Mouse (Mus musculus) embryonic facial prominence, embryonic 15.5 days (tissue): ENCODE data around the gene Sar1b. TPM values are rescaled to one million over a fixed set of nuclear protein-coding genes. Genes with fewer than 3 reads are reported as not detected.
"Not testable (repeated sequence)": the region's sequence is repeated elsewhere in the genome, so short reads cannot be mapped to it uniquely, and the experiment has no call there.

ENCODE experiments used
- ATAC-seq: fragments of 200-750 bp; cut with Nextera tagmentation; 2 replicates; pipeline ENCODE4 v1.8.0; 2017; ENCODE audit warnings: low read depth, moderate TSS enrichment; ENCODE audit not compliant: insufficient number of reproducible peaks, low FRiP score, low TSS enrichment
- H3K27ac ChIP-seq: fragments of 300-500 bp; sonication (generic); replicated peaks from 2 replicates; pipeline ENCODE4 v1.5.1; 2015; ENCODE audit warnings: mild to moderate bottlenecking, inconsistent platforms
- H3K27me3 ChIP-seq: fragments of 300-500 bp; sonication (generic); 2 replicates; pipeline ENCODE4 v1.6.1; 2015; ENCODE audit warnings: inconsistent platforms
- H3K36me3 ChIP-seq: fragments of 300-500 bp; sonication (generic); 2 replicates; pipeline ENCODE4 v1.6.1; 2015; ENCODE audit warnings: mild to moderate bottlenecking, inconsistent platforms
- H3K4me1 ChIP-seq: fragments of 300-500 bp; sonication (generic); 2 replicates; pipeline ENCODE4 v1.6.1; 2015; ENCODE audit warnings: inconsistent platforms
- H3K4me2 ChIP-seq: fragments of 300-500 bp; sonication (generic); replicated peaks from 2 replicates; pipeline ENCODE4 v1.6.1; 2015; ENCODE audit warnings: mild to moderate bottlenecking, inconsistent platforms
- H3K4me3 ChIP-seq: fragments of 300-500 bp; sonication (generic); replicated peaks from 2 replicates; pipeline ENCODE4 v1.5.1; 2015; ENCODE audit warnings: mild to moderate bottlenecking, inconsistent platforms
- H3K9ac ChIP-seq: fragments of 300-500 bp; sonication (generic); 2 replicates; pipeline ENCODE4 v1.6.1; 2015; ENCODE audit warnings: inconsistent platforms
- H3K9me3 ChIP-seq: fragments of 300-500 bp; sonication (generic); replicated peaks from 2 replicates; pipeline ENCODE4 v1.6.1; 2016; ENCODE audit warnings: inconsistent platforms
- WGBS: fragments of 180-500 bp; shearing (Covaris S2); methylation state at CpG from one replicate; pipeline ENCODE4 v1.1.7; 2015; 5-methylcytosine and 5-hydroxymethylcytosine counted together
- polyA plus RNA-seq: library from polyadenylated mRNA; unstranded; fragments of >200 nt; fragmentation: Nextera tagmentation; extraction: Ambion mirVana; gene quantifications from 2 replicates; pipeline ENCODE4 v1.2.1, GENCODE M21; 2015

The Sar1b gene
- polyA plus RNA-seq, 1 experiment from 2014 or later: 116 TPM

- Histone ChIP-seq H3K4me1 (no peaks in the 10 kb centered on the region), H3K9ac (no peak overlapping the region), H3K27me3 (no peaks in the 10 kb centered on the region), H3K4me3 (no peak overlapping the region), H3K4me2 (no peak overlapping the region), H3K27ac (no peak overlapping the region), H3K36me3 (peaks cover 50% of the 10 kb centered on the region), H3K9me3 (0 out of 2 replicates have a peak, but pooled peaks cover 2% of the 10 kb centered on the region)
- WGBS: 89% methylated on average over 9 of the region's 9 CpGs
- no peak for ATAC-seq
Measured at GRCm38 (mm10) chr11:51780773-51781267, 17.3 kb downstream of the Sar1b start.

- no peak overlapping the region for H3K9ac ChIP-seq
- peaks cover 58% of the 10 kb centered on the region for H3K36me3 ChIP-seq
- no peak overlapping the region for H3K27ac ChIP-seq
- no peak overlapping the region for H3K4me3 ChIP-seq
- ATAC-seq: no peak
- 87% methylated on average over 6 of the region's 6 CpGs for WGBS
- H3K9me3 ChIP-seq: 0 out of 2 replicates have a peak, but pooled peaks cover 2% of the 10 kb centered on the region
- H3K4me2 ChIP-seq: no peak overlapping the region
- H3K4me1 ChIP-seq: no peaks in the 10 kb centered on the region
- H3K27me3 ChIP-seq: no peaks in the 10 kb centered on the region
Measured at GRCm38 (mm10) chr11:51782721-51783120, 19.2 kb downstream of the Sar1b start.

- Histone ChIP-seq H3K27ac (no peak overlapping the region), H3K9me3 (0 out of 2 replicates have a peak, but pooled peaks cover 2% of the 10 kb centered on the region), H3K27me3 (no peaks in the 10 kb centered on the region), H3K4me1 (no peaks in the 10 kb centered on the region), H3K4me3 (no peak overlapping the region), H3K9ac (no peak overlapping the region), H3K4me2 (no peak overlapping the region), H3K36me3 (peaks cover 70% of the 10 kb centered on the region)
- no peak for ATAC-seq
- 91% methylated on average over 6 of the region's 6 CpGs for WGBS
Measured at GRCm38 (mm10) chr11:51785926-51786325, 22.4 kb downstream of the Sar1b start.

GRCm38 (mm10) chr11:51789735-51790134 is 26.2 kb downstream of the Sar1b start:
- WGBS: 79% methylated on average over 4 of the region's 4 CpGs
- H3K9me3 ChIP-seq, H3K4me2 ChIP-seq, H3K9ac ChIP-seq, H3K4me3 ChIP-seq, H3K27ac ChIP-seq, H3K4me1 ChIP-seq, H3K27me3 ChIP-seq, ATAC-seq: not testable (repeated sequence)
- H3K36me3 ChIP-seq: peaks cover 56% of the 10 kb centered on the region

DNA sequence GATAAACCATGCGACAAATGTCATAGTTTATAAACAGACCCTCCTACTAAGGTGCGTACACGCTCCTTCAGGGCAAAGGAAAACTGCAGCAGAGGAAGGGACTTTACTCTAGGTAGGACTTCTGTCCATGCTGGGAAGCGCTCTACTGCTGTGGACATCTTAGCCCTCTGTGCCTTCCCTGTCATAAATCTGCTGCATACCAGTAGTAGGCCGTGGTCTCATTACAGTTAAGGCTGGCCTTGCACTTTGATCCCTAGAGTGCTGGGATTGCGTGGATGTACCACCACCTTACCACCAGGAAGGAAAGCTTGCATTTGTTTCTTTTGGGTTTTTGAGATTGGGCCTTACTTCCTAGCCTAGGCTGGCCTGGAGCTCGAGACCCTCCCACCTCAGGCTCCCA is 27.2 kb downstream of the Sar1b start:
- H3K9me3 ChIP-seq: 0 out of 2 replicates have a peak, but pooled peaks cover 2% of the 10 kb centered on the region
- no peak for ATAC-seq
- no peak overlapping the region for H3K4me2 ChIP-seq
- no peak overlapping the region for H3K9ac ChIP-seq
- H3K27ac ChIP-seq: no peak overlapping the region
- no peaks in the 10 kb centered on the region for H3K27me3 ChIP-seq
- 97% methylated on average over 7 of the region's 7 CpGs for WGBS
- H3K4me1 ChIP-seq: no peaks in the 10 kb centered on the region
- peaks cover 52% of the 10 kb centered on the region for H3K36me3 ChIP-seq
- H3K4me3 ChIP-seq: no peak overlapping the region

DNA sequence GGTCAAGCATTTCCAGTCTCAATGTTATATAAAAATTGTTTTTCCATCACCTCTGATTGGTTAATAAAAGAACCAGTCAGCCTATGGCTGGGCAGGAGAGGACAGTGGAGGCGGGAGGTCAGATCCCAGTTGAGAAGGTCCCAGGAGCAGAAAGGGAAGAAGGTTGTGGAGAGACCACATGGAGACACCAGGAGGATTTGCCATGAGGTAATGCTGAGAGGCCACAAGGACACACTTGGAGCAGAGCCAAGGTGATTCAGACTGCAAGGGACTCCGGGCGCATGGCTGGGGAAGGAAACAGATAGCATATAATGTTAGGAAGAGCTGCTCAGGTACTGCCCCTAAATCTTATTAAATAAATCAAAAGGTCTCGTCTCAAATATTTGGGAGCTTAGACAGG is 32.8 kb downstream of the Sar1b start:
- Histone ChIP-seq H3K4me2 (no peak overlapping the region), H3K9me3 (no peaks in the 10 kb centered on the region), H3K36me3 (peaks cover 13% of the 10 kb centered on the region), H3K27ac (no peak overlapping the region), H3K27me3 (no peaks in the 10 kb centered on the region), H3K4me3 (no peak overlapping the region), H3K4me1 (peaks cover 6% of the 10 kb centered on the region), H3K9ac (no peak overlapping the region)
- ATAC-seq: no peak
- 74% methylated on average over 4 of the region's 4 CpGs for WGBS

DNA sequence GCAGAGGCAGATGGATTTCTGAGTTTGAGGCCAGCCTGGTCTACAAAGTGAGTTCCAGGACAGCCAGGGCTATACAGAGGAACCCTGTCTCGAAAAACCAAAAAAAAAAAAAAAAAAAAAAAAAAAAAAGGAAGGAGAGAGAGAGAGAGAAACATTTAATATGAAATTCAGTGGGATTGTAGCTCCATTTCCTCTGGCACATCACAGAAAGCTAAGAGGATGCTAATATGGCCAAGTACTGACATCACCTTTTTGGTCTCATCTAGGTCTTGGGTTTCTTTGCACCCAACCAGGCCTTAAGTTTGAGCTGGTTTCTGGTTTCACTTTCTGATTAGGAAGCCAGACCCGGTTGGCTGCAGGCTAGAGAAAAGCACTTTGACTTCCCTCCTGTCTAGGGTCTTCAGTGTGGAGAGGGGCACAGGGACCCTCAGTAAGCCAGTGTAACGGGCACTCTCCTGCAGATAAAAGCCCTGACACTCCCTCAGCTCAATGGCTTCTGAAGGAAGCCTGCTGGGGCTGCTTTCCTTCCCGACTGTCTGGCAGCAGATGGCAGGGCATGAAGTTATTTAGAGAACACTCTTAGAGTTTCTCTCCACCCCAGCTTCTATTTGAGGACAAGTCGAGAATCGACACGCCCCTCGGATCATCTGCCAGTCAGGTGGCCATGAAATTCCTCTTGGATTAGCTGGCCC is 37.3 kb downstream of the Sar1b start:
- H3K27me3 ChIP-seq: no peaks in the 10 kb centered on the region
- no peak for ATAC-seq
- H3K27ac ChIP-seq: 0 out of 2 replicates have a peak overlapping the region, but pooled peaks have one; percentile 39

DNA sequence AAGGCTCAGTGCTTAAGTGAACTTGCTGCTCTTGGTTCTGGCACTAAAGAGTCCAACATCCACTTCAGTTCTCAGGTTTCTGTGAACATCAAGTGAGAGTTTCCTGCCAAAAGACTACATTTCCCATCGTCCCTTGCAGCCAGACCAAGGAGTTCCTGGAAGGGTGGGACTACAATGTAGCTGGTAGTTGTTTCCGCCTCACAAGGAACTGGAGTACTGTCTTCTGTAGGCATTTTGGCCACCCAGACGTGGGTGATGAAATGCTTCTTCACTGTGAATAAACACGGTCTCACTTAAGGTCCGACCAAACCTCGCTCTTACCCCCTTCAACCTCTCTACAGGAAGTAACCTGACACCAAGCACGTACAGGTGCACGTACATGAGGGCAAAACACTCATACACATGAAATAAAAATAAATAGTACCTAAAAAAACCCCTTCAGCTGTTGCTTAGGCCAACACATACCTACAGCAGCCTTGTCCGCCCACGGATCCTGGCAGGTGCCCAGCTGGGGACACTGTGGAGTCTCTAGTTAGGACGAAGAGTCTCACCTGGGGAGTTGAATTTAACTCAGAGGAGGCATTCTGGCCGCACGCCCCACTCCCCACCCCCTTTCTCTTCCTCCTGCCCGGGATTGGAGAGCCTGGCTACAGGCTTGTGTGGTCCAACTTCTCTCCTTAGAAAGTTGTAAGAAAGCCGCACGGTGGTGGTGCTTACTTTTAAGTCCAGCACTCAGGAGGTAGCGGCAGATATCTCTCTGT is 41.9 kb downstream of the Sar1b start:
- H3K27ac ChIP-seq: peak overlapping the region; percentile 79
- ATAC-seq: peak; percentile 27; the same call in 1 of the 2 replicates
- H3K4me2 ChIP-seq: peak overlapping the region; percentile 66
- no peaks in the 10 kb centered on the region for H3K9me3 ChIP-seq
- H3K9ac ChIP-seq: no peak overlapping the region; the same call in 1 of the 2 replicates
- 15% methylated on average over 17 of the region's 17 CpGs for WGBS
- no peaks in the 10 kb centered on the region for H3K36me3 ChIP-seq
- H3K4me1 ChIP-seq: peaks cover 21% of the 10 kb centered on the region
- no peaks in the 10 kb centered on the region for H3K27me3 ChIP-seq
- H3K4me3 ChIP-seq: peak overlapping the region; percentile 49

More for the DNA sequence above, 37.3 kb downstream of the Sar1b start:
- Histone ChIP-seq H3K36me3 (no peaks in the 10 kb centered on the region), H3K9ac (no peak overlapping the region), H3K4me2 (no peak overlapping the region), H3K4me3 (no peak overlapping the region), H3K9me3 (no peaks in the 10 kb centered on the region), H3K4me1 (peaks cover 12% of the 10 kb centered on the region)
- 33% methylated on average over 8 of the region's 8 CpGs for WGBS

DNA sequence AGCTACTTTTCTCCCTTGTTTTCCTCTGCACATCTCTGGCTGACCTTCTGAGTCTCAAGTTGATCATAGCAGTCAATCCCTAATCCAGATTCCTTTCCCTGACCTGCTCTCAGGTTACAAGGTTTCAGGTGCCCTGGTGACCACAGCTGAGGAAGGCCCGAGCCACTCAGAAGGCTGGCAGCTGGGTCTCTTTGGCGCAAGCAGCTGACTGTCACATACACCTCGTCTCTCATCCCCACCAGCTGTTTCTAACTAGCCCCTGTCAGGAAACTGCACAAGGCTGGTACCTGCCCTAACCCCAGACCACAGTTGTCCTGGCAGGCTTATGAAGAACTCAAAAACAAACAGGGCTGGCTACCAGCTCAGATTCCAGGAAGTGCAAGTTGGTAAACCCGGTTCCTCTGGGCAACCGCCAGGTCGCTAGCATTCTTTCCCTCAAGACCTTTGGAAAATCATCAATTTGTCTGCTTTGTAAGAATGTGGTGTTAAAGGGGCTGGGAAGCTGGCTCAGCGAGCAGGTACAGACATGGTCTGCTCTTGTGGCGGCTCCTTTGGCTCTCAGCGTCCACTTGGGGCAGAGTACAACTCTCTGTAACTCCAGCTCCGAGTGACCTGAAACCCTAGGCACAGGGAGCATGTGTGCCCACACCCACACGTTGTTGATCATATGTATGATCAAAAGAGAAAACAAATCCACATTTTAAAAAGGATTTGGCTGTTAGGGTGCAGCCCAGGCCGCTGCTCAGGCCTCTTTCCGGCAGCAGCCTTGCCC is 43.8 kb downstream of the Sar1b start:
- Histone ChIP-seq H3K27me3 (no peaks in the 10 kb centered on the region), H3K4me1 (peaks cover 14% of the 10 kb centered on the region), H3K27ac (peak overlapping the region; percentile 36), H3K36me3 (no peaks in the 10 kb centered on the region), H3K4me3 (no peak overlapping the region), H3K4me2 (no peak overlapping the region), H3K9ac (no peak overlapping the region), H3K9me3 (no peaks in the 10 kb centered on the region)
- WGBS: 39% methylated on average over 13 of the region's 13 CpGs
- no peak for ATAC-seq

GRCm38 (mm10) chr11:51809632-51810224 is 46.2 kb downstream of the Sar1b start:
- no peak overlapping the region for H3K4me3 ChIP-seq
- peaks cover 19% of the 10 kb centered on the region; the same call in 1 of the 2 replicates for H3K36me3 ChIP-seq
- no peaks in the 10 kb centered on the region for H3K27me3 ChIP-seq
- H3K4me1 ChIP-seq: peaks cover 14% of the 10 kb centered on the region
- no peak overlapping the region for H3K9ac ChIP-seq
- ATAC-seq: no peak
- H3K27ac ChIP-seq: no peak overlapping the region
- 60% methylated on average over 6 of the region's 6 CpGs for WGBS
- H3K9me3 ChIP-seq: no peaks in the 10 kb centered on the region
- H3K4me2 ChIP-seq: no peak overlapping the region
